Mouse (Mus musculus) intestine, embryonic 15.5 days (tissue): Measurements from ENCODE around the gene Zranb3. TPM values are rescaled to one million over a fixed set of nuclear protein-coding genes. Genes with fewer than 3 reads are reported as not detected.
"Not testable (repeated sequence)": the region's sequence is repeated elsewhere in the genome, so short reads cannot be mapped to it uniquely, and the experiment has no call there.

ENCODE experiments used
- ATAC-seq: fragments of 200-750 bp; cut with Nextera tagmentation; 2 replicates; pipeline ENCODE4 v1.8.0; 2017; ENCODE audit warnings: moderate TSS enrichment, moderate library complexity
- H3K27ac ChIP-seq: fragments of 300-500 bp; sonication (generic); 2 replicates; pipeline ENCODE4 v1.5.1; 2015; ENCODE audit warnings: mild to moderate bottlenecking, inconsistent platforms
- H3K27me3 ChIP-seq: fragments of 300-500 bp; sonication (generic); replicated peaks from 2 replicates; pipeline ENCODE4 v1.6.1; 2015; ENCODE audit warnings: inconsistent platforms
- H3K36me3 ChIP-seq: fragments of 300-500 bp; sonication (generic); 2 replicates; pipeline ENCODE4 v1.6.1; 2015; ENCODE audit warnings: inconsistent platforms
- H3K4me1 ChIP-seq: fragments of 300-500 bp; sonication (generic); replicated peaks from 2 replicates; pipeline ENCODE4 v1.6.1; 2015; ENCODE audit warnings: inconsistent platforms
- H3K4me2 ChIP-seq: fragments of 300-500 bp; sonication (generic); replicated peaks from 2 replicates; pipeline ENCODE4 v1.6.1; 2015; ENCODE audit warnings: mild to moderate bottlenecking, inconsistent platforms
- H3K4me3 ChIP-seq: fragments of 300-500 bp; sonication (generic); replicated peaks from 2 replicates; pipeline ENCODE4 v1.5.1; 2015; ENCODE audit warnings: inconsistent platforms
- H3K9ac ChIP-seq: fragments of 300-500 bp; sonication (generic); 2 replicates; pipeline ENCODE4 v1.6.1; 2015; ENCODE audit warnings: inconsistent platforms
- H3K9me3 ChIP-seq: fragments of 300-500 bp; sonication (generic); 2 replicates; pipeline ENCODE4 v1.6.1; 2016; ENCODE audit warnings: inconsistent platforms
- WGBS: fragments of 180-500 bp; shearing (Covaris S2); methylation state at CpG from one replicate; pipeline ENCODE4 v1.1.7; 2015; 5-methylcytosine and 5-hydroxymethylcytosine counted together
- polyA plus RNA-seq: library from polyadenylated mRNA; unstranded; fragments of >200 nt; fragmentation: Nextera tagmentation; extraction: Ambion mirVana; gene quantifications from 2 replicates; pipeline ENCODE4 v1.2.1, GENCODE M21; 2015

Zranb3 gene
- 5.7 and 6.7 TPM in 2 replicates for polyA plus RNA-seq

GRCm38 (mm10) chr1:128102641-128103461, at the start of gene Zranb3, which contains the start of gene R3hdm1:
Gene Zranb3, minus strand, starts transcription at chr1:128103047.
Gene R3hdm1, plus strand, starts transcription at chr1:128103301.
- Histone ChIP-seq H3K4me3 (peak within 1 kb of the TSS; percentile 82), H3K36me3 (no peaks in the 10 kb centered on the region), H3K4me2 (peak within 1 kb of the TSS; percentile 66), H3K9ac (peak within 1 kb of the TSS; percentile 82), H3K9me3 (no peaks in the 10 kb centered on the region), H3K27ac (peak within 1 kb of the TSS; percentile 95), H3K4me1 (peaks cover 4% of the 10 kb centered on the region; the same call in 1 of the 2 replicates), H3K27me3 (no peaks in the 10 kb centered on the region)
- peak; percentile 95 for ATAC-seq
- under 1% methylated on average over 43 of the region's 43 CpGs for WGBS

DNA sequence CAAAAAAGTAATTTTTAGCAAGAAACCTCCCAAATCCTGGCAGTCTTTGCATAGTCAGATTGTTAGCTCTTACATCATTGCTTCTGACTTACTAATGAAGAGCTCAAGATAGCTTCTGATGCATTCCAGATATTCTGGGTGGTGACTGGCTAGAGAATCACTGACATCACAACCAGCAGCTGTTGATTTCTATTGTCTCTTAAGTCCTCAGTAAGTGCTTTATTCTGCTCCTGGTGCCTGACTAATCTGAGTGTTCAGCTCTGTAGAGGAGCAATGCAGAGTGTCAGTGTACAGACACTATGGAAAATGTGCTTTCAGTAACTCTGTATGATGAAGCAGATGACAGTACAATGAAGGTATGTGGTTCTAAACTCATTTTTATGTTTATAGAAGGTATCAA, 38.9 kb upstream of the Zranb3 start:
- Histone ChIP-seq H3K27ac (no peak overlapping the region), H3K9ac (no peak overlapping the region), H3K4me3 (no peak overlapping the region), H3K4me1 (no peaks in the 10 kb centered on the region), H3K4me2 (no peak overlapping the region), H3K27me3 (no peaks in the 10 kb centered on the region), H3K9me3 (no peaks in the 10 kb centered on the region), H3K36me3 (no peaks in the 10 kb centered on the region)
- no peak for ATAC-seq

DNA sequence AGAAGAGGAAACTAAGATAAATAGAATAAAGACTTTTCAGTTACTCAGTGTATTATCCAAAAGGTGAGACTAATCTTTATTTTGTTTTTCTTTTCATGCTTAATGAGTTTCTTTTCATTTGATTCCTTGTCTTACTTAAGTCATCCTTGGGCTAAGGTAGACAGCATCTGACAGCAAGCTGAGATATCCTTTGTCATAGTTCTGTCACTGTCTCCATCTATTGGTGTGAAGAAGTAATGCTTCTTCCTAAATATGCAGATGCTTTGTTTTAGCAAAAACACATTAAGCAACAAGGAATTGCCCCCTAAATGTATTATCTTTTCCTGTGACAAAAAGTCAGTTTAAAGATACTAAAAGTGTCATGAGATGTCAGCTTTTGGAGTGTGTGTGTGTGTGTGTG, 38.2 kb upstream of the Zranb3 start:
- H3K4me2 ChIP-seq = no peak overlapping the region
- H3K9ac ChIP-seq = no peak overlapping the region
- no peaks in the 10 kb centered on the region for H3K4me1 ChIP-seq
- no peaks in the 10 kb centered on the region for H3K27me3 ChIP-seq
- H3K9me3 ChIP-seq = no peaks in the 10 kb centered on the region
- no peak for ATAC-seq
- no peaks in the 10 kb centered on the region for H3K36me3 ChIP-seq
- no peak overlapping the region for H3K4me3 ChIP-seq
- H3K27ac ChIP-seq = no peak overlapping the region

DNA sequence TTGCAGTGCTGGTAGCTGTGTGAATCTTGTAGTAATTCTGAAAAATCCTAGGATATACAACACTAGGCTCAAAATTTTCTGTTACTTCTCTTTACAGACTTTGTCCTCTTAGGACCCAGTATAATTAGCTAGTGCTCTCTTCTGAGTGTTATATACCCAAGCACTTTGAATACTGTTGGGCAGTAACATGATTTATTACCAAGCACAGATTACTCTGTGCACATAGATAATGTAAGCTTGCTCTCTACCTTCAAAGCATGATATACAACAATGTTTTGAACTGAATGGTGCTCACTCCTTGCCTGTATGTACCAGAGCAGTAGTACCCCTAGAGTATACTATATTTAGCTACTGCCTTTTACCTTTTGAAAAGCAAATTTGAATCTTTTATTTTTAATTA, 33.4 kb upstream of the Zranb3 start:
- not testable (repeated sequence) for H3K36me3 ChIP-seq, H3K4me2 ChIP-seq, H3K27me3 ChIP-seq, H3K27ac ChIP-seq, H3K4me1 ChIP-seq, H3K9me3 ChIP-seq, H3K4me3 ChIP-seq, H3K9ac ChIP-seq
- ATAC-seq = peak; percentile 56; the same call in 1 of the 2 replicates

DNA sequence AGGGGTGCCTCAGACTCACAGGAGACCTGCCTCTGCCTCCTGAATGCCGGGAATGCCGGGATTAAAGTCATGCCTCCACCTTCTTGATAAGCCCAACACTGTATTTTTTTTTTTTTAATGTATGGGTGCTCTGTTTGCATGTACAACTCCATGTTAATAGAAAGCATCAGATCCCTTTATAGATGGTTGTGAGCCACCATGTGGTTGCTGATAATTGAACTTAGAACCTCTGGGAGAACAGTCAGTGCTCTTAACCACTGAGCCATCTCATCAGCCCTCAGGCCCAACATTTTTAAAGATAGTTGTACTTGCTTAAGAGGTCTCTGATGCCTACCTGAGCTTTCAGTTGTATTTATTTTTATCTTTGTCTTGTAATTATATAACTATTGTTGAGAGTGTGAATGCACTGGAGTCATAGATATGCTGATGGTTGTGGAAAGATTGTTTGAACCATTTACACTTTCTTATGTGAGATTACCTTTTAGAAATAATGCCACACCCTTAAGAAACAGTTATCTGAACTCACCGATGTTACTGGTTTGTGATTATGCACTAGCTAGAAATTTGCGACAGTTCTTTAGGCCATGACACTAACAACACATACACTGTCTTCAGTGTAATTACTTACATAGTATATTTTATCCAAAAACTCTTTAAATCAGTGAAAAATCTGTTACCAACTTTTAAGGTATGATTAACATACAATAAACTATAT, 18.2 kb upstream of the Zranb3 start:
- H3K27me3 ChIP-seq = no peaks in the 10 kb centered on the region
- no peak for ATAC-seq
- no peaks in the 10 kb centered on the region for H3K4me1 ChIP-seq
- H3K4me3 ChIP-seq = no peak overlapping the region
- WGBS = 87% methylated on average over 4 of the region's 4 CpGs
- H3K9ac ChIP-seq = no peak overlapping the region
- no peaks in the 10 kb centered on the region for H3K36me3 ChIP-seq
- no peaks in the 10 kb centered on the region for H3K9me3 ChIP-seq
- H3K27ac ChIP-seq = no peak overlapping the region
- H3K4me2 ChIP-seq = no peak overlapping the region

GRCm38 (mm10) chr1:128103520-128104088, 757 bp upstream of the Zranb3 start:
- H3K27me3 ChIP-seq = no peaks in the 10 kb centered on the region
- WGBS = under 1% methylated on average over 47 of the region's 47 CpGs
- peak; percentile 66 for ATAC-seq
- H3K9me3 ChIP-seq = no peaks in the 10 kb centered on the region
- H3K36me3 ChIP-seq = no peaks in the 10 kb centered on the region
- peak overlapping the region; percentile 82 for H3K4me3 ChIP-seq
- H3K4me2 ChIP-seq = peak overlapping the region; percentile 66
- H3K9ac ChIP-seq = peak overlapping the region; percentile 82
- peaks cover 4% of the 10 kb centered on the region; the same call in 1 of the 2 replicates for H3K4me1 ChIP-seq
- H3K27ac ChIP-seq = peak overlapping the region; percentile 95

DNA sequence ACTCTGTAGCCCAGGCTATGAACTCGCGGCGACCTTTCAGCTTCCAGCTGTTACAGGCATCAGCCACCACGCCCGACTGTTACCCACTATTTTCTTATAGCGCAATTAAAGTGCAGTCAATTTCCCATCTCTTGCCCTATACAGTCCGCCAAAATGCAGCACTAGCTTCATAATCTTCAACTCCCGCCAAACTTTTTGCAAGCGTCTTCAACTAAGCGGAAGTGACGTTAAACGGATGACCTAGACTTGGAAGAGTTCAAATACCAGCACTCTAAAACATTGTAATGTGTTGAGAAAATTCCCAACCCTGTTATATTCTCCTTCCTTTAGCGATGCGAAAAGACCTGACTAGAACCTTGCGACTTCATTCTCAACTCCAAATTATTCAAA, 601 bp downstream of the Zranb3 start:
- H3K36me3 ChIP-seq = no peaks in the 10 kb centered on the region
- ATAC-seq = peak; percentile 39
- WGBS = under 1% methylated on average over 15 of the region's 15 CpGs

DNA sequence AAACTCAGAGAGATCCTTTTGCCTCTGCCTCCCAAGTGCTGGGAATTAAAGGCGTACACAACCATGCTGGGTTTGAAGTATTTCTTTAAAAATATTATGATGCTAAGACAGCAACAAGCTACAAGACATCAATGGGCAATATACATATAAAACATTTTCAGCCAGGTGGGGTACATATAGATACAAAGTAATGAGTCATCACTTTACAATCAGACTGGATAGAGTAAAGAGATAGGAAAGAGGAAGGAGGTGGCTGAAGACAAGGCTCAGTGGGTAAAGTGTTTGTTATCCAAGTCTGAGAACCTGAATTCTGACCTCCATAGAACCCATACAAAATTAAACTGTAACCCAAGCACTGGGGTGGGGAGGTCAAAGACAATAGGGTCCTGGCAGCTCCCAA, 4.5 kb downstream of the Zranb3 start:
- H3K27me3 ChIP-seq = no peaks in the 10 kb centered on the region
- no peak overlapping the region for H3K4me3 ChIP-seq
- no peaks in the 10 kb centered on the region for H3K36me3 ChIP-seq
- H3K27ac ChIP-seq = no peak overlapping the region
- H3K4me2 ChIP-seq = no peak overlapping the region
- H3K4me1 ChIP-seq = no peaks in the 10 kb centered on the region
- WGBS = 93% methylated on average over 1 of the region's 1 CpGs
- H3K9me3 ChIP-seq = no peaks in the 10 kb centered on the region
- no peak overlapping the region for H3K9ac ChIP-seq
- ATAC-seq = no peak

More for the DNA sequence above, 601 bp downstream of the Zranb3 start:
- Histone ChIP-seq H3K9ac (peak overlapping the region; percentile 36), H3K4me2 (peak overlapping the region; percentile 60), H3K27me3 (no peaks in the 10 kb centered on the region), H3K27ac (peak overlapping the region; percentile 71), H3K9me3 (no peaks in the 10 kb centered on the region), H3K4me3 (peak overlapping the region; percentile 82), H3K4me1 (peaks cover 4% of the 10 kb centered on the region; the same call in 1 of the 2 replicates)

DNA sequence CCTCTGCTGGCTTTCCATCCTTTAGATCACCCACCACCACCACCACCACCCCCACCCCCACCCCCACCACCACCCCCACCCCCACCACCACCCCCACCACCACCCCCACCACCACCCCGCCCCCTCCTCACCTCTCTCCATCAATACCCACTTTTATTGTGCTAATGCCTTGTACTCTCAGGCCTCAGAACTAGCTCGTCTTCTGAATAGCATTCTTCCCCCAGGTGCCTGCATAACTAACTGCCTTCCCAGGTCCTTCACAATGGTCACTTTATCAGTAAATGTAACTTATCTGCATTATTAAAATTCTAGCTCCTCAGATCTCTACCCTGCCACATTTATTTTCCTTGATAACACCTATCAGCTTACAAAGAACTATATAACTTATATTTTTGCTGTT, 8.2 kb downstream of the Zranb3 start:
- Histone ChIP-seq H3K9ac (no peak overlapping the region), H3K4me3 (no peak overlapping the region), H3K4me2 (no peak overlapping the region), H3K36me3 (no peaks in the 10 kb centered on the region), H3K27me3 (no peaks in the 10 kb centered on the region), H3K4me1 (no peaks in the 10 kb centered on the region), H3K27ac (no peak overlapping the region), H3K9me3 (no peaks in the 10 kb centered on the region)
- WGBS = 70% methylated on average over 1 of the region's 2 CpGs
- ATAC-seq = no peak

DNA sequence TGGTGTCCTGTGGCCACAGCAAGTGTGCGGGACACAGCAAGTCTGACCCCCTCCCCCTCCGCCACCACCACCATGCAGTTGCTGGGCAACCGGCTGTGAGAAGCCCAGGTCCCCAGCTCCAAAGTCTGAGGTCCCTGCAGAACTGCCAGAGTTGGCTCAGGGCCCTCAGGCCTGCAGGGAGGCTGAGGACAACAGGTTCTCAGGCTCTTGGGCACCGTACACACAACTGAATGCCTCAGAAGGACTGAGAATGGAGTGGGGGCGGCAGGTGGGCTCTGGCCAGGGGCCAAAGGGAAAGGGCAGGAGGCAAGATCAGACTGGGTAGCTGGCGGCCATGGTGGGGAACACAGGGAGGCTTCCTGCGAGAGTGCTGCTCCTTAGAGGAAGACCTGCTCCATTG, 20.0 kb downstream of the Zranb3 start:
- Histone ChIP-seq H3K27ac (no peak overlapping the region), H3K9ac (no peak overlapping the region), H3K4me3 (no peak overlapping the region), H3K27me3 (no peaks in the 10 kb centered on the region), H3K36me3 (no peaks in the 10 kb centered on the region), H3K4me1 (0 out of 2 replicates have a peak, but pooled peaks cover 2% of the 10 kb centered on the region), H3K4me2 (no peak overlapping the region), H3K9me3 (no peaks in the 10 kb centered on the region)
- ATAC-seq = no peak
- WGBS = 85% methylated on average over 7 of the region's 7 CpGs

DNA sequence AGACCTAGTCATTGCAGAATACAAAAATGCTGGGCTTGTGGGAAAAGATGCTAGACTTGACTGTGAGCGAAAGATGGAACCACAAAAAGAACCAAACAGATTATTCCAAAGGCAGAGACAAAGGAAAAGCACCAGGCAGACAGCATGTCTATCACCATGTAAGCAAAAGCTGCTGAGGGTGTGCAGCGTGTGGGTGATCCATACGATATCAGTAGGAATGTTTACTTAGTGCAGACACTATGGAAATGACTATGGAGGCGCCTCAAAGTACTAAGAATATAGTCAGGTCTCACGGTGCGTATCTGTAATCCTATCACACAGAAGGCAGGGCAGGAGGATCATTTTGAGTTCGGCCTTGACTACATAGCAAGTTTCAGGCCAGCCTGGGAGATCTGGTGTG, 21.0 kb downstream of the Zranb3 start:
- Histone ChIP-seq H3K9ac (no peak overlapping the region), H3K27ac (no peak overlapping the region), H3K9me3 (no peaks in the 10 kb centered on the region), H3K4me3 (no peak overlapping the region), H3K4me1 (0 out of 2 replicates have a peak, but pooled peaks cover 2% of the 10 kb centered on the region), H3K27me3 (no peaks in the 10 kb centered on the region), H3K36me3 (no peaks in the 10 kb centered on the region), H3K4me2 (no peak overlapping the region)
- 67% methylated on average over 7 of the region's 7 CpGs for WGBS
- ATAC-seq = no peak

GRCm38 (mm10) chr1:128080936-128081696, 21.7 kb downstream of the Zranb3 start:
- Histone ChIP-seq H3K4me3 (no peak overlapping the region), H3K27me3 (no peaks in the 10 kb centered on the region), H3K9ac (no peak overlapping the region), H3K27ac (no peak overlapping the region), H3K9me3 (no peaks in the 10 kb centered on the region), H3K4me2 (no peak overlapping the region), H3K36me3 (no peaks in the 10 kb centered on the region), H3K4me1 (0 out of 2 replicates have a peak, but pooled peaks cover 2% of the 10 kb centered on the region)
- WGBS = 80% methylated on average over 5 of the region's 5 CpGs
- ATAC-seq = no peak
